Mouse (Mus musculus) neural tube, embryonic 14.5 days (tissue): ENCODE results near the gene Phip. TPM values are rescaled to one million over a fixed set of nuclear protein-coding genes. Genes with fewer than 3 reads are reported as not detected.

Experiments
- ATAC-seq: fragments of 200-750 bp; cut with Nextera tagmentation; 2 replicates; pipeline ENCODE4 v1.8.0; 2017; ENCODE audit warnings: low read depth, mild to moderate bottlenecking, moderate TSS enrichment, moderate library complexity
- H3K27ac ChIP-seq: fragments of 300-500 bp; sonication (generic); 2 replicates; pipeline ENCODE4 v1.5.1; 2014; ENCODE audit warnings: low read depth, mild to moderate bottlenecking, control low read depth, low read length, moderate library complexity, mixed read lengths
- H3K27me3 ChIP-seq: fragments of 300-500 bp; sonication (generic); 2 replicates; pipeline ENCODE4 v1.6.1; 2014; ENCODE audit warnings: low read length; ENCODE audit not compliant: control insufficient read depth, insufficient read depth
- H3K36me3 ChIP-seq: fragments of 300-500 bp; sonication (generic); 2 replicates; pipeline ENCODE4 v1.6.1; 2014; ENCODE audit warnings: low read length, mixed read lengths; ENCODE audit not compliant: control insufficient read depth, insufficient read depth
- H3K4me1 ChIP-seq: fragments of 300-500 bp; sonication (generic); 2 replicates; pipeline ENCODE4 v1.6.1; 2014; ENCODE audit warnings: low read length; ENCODE audit not compliant: control insufficient read depth, insufficient read depth
- H3K4me2 ChIP-seq: fragments of 300-500 bp; sonication (generic); 2 replicates; pipeline ENCODE4 v1.6.1; 2014; ENCODE audit warnings: mild to moderate bottlenecking, low read depth, low read length, control low read depth
- H3K4me3 ChIP-seq: fragments of 300-500 bp; sonication (generic); 2 replicates; pipeline ENCODE4 v1.5.1; 2014; ENCODE audit warnings: low read depth, low read length, control low read depth, mixed read lengths
- H3K9ac ChIP-seq: fragments of 300-500 bp; sonication (generic); replicated peaks from 2 replicates; pipeline ENCODE4 v1.6.1; 2014; ENCODE audit warnings: low read depth, mild to moderate bottlenecking, control low read depth, low read length, mixed read lengths
- H3K9me3 ChIP-seq: fragments of 300-500 bp; sonication (generic); 2 replicates; pipeline ENCODE4 v1.6.1; 2016; ENCODE audit warnings: low read length; ENCODE audit not compliant: control insufficient read depth
- WGBS: fragments of 180-500 bp; shearing (Covaris S2); extraction: QIAGEN DNeasy Blood & Tissue Kit; methylation state at CpG from one replicate; pipeline ENCODE4 v1.1.7; 2014; 5-methylcytosine and 5-hydroxymethylcytosine counted together
- polyA plus RNA-seq: library from polyadenylated mRNA; unstranded; fragments of >200 nt; fragmentation: Nextera tagmentation; extraction: Ambion mirVana; gene quantifications from 2 replicates; pipeline ENCODE4 v1.2.1, GENCODE M21; 2014

Gene Phip
- polyA plus RNA-seq, 1 experiment from 2014 or later: 85.3 TPM

GRCm38 (mm10) chr9:82907246-82907645 is 68.1 kb downstream of the Phip start:
- no peak for ATAC-seq
- WGBS: 96% methylated on average over 7 of the region's 7 CpGs
- no peak overlapping the region for H3K4me2 ChIP-seq
- H3K4me1 ChIP-seq: no peaks in the 10 kb centered on the region
- no peak overlapping the region for H3K4me3 ChIP-seq
- H3K27me3 ChIP-seq: no peaks in the 10 kb centered on the region
- peaks cover 31% of the 10 kb centered on the region for H3K36me3 ChIP-seq
- no peaks in the 10 kb centered on the region for H3K9me3 ChIP-seq
- H3K9ac ChIP-seq: no peak overlapping the region
- H3K27ac ChIP-seq: no peak overlapping the region

- no peaks in the 10 kb centered on the region for H3K4me1 ChIP-seq
- H3K27ac ChIP-seq: no peak overlapping the region
- H3K36me3 ChIP-seq: peaks cover 35% of the 10 kb centered on the region
- no peak overlapping the region for H3K4me2 ChIP-seq
- no peaks in the 10 kb centered on the region for H3K27me3 ChIP-seq
- ATAC-seq: no peak
- H3K4me3 ChIP-seq: no peak overlapping the region
- no peaks in the 10 kb centered on the region for H3K9me3 ChIP-seq
- H3K9ac ChIP-seq: no peak overlapping the region
Measured at GRCm38 (mm10) chr9:82888645-82889044, 86.7 kb downstream of the Phip start.

GRCm38 (mm10) chr9:82884177-82884576 is 91.1 kb downstream of the Phip start:
- no peak overlapping the region for H3K9ac ChIP-seq
- H3K27me3 ChIP-seq: no peaks in the 10 kb centered on the region
- no peaks in the 10 kb centered on the region for H3K4me1 ChIP-seq
- no peak overlapping the region for H3K27ac ChIP-seq
- H3K9me3 ChIP-seq: no peaks in the 10 kb centered on the region
- peaks cover 50% of the 10 kb centered on the region for H3K36me3 ChIP-seq
- no peak overlapping the region for H3K4me3 ChIP-seq
- ATAC-seq: no peak
- H3K4me2 ChIP-seq: no peak overlapping the region

DNA sequence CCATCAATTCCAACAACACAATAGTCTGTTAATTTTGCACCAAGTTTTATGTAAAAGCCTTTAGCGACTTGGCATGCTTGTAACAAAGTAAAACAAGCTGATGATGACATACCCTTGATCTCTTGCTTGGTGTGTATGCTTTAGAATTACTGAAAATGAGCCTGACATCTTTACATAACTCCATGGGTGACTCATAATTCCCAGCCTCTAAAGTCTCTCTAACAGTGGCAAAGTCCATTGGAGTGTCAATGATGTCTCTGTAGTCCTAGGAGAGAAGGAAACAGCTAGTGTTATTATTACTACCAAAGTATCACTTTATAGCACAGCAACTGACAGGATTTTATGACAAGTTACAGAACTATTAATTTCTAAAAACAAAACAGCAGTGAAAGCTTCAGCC is 98.2 kb downstream of the Phip start:
- Histone ChIP-seq H3K9me3 (no peaks in the 10 kb centered on the region), H3K4me2 (no peak overlapping the region), H3K36me3 (peaks cover 51% of the 10 kb centered on the region), H3K4me3 (no peak overlapping the region), H3K27me3 (no peaks in the 10 kb centered on the region), H3K4me1 (no peaks in the 10 kb centered on the region), H3K9ac (no peak overlapping the region), H3K27ac (no peak overlapping the region)
- 90% methylated on average over 1 of the region's 1 CpGs for WGBS
- no peak for ATAC-seq

DNA sequence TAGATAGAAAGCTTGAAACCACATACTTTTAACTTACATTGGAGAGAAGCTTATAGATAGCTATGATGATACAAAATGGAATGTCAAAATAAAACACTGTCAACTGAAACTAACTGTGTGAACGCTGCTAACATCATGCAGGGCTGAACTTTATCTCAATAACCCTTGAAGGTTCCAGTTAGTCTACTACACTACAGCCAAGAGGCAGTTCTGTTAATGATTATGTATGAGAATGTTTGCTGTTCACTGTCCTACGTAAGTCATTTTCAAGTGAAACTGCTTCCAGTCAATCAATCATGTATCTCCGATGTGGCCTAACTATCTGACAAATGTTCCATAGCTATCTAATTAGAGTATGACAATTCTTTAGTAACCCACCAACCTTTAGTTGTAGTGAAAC is 107.6 kb downstream of the Phip start:
- ATAC-seq: no peak
- no peak overlapping the region for H3K4me3 ChIP-seq
- peaks cover 14% of the 10 kb centered on the region; the same call in 1 of the 2 replicates for H3K36me3 ChIP-seq
- H3K4me1 ChIP-seq: no peaks in the 10 kb centered on the region
- H3K27me3 ChIP-seq: no peaks in the 10 kb centered on the region
- WGBS: 77% methylated on average over 3 of the region's 3 CpGs
- H3K4me2 ChIP-seq: no peak overlapping the region
- H3K9ac ChIP-seq: no peak overlapping the region
- H3K9me3 ChIP-seq: no peaks in the 10 kb centered on the region
- H3K27ac ChIP-seq: no peak overlapping the region

- Histone ChIP-seq H3K9me3 (no peaks in the 10 kb centered on the region), H3K27ac (no peak overlapping the region), H3K27me3 (no peaks in the 10 kb centered on the region), H3K4me1 (no peaks in the 10 kb centered on the region), H3K4me3 (no peak overlapping the region), H3K9ac (no peak overlapping the region), H3K4me2 (no peak overlapping the region), H3K36me3 (peaks cover 8% of the 10 kb centered on the region; the same call in 1 of the 2 replicates)
- no peak for ATAC-seq
- 76% methylated on average over 1 of the region's 1 CpGs for WGBS
Measured at GRCm38 (mm10) chr9:82866121-82866520, 109.2 kb downstream of the Phip start.

DNA sequence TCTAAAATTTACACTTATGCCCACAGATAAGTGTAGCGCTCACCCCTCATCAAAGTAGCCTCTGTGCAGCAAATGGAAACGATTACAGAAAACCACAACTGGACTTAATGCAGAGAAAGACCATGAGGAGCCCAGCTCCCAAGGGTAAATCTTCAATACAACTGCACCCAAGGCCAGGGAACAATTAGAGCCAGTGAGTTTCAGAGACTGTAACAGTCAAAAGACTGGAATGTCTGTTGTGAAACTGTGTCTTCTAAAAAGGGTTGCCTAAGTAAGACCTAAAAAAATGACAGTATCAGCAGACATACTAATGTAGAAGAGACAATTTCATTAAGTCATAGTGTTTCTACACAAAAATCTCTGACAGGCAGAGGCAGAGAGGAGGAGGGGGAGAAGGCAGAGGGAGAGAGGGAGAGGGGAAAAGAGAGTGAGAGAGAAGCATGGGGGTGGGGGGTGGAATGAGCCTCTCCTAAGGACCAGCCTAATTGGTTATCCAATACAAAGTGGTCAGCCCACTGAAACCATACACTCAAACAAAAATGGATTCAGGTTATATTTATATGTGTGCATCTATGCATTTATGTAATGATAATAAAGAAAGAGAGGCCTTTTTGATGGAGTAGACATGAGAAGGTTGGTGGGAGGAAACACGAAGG is 113.4 kb downstream of the Phip start:
- ATAC-seq: no peak
- H3K9me3 ChIP-seq: no peaks in the 10 kb centered on the region
- H3K4me1 ChIP-seq: no peaks in the 10 kb centered on the region
- no peaks in the 10 kb centered on the region for H3K36me3 ChIP-seq
- no peak overlapping the region for H3K4me2 ChIP-seq
- no peak overlapping the region for H3K27ac ChIP-seq
- no peaks in the 10 kb centered on the region for H3K27me3 ChIP-seq
- H3K9ac ChIP-seq: no peak overlapping the region
- 95% methylated on average over 3 of the region's 3 CpGs for WGBS
- H3K4me3 ChIP-seq: no peak overlapping the region

DNA sequence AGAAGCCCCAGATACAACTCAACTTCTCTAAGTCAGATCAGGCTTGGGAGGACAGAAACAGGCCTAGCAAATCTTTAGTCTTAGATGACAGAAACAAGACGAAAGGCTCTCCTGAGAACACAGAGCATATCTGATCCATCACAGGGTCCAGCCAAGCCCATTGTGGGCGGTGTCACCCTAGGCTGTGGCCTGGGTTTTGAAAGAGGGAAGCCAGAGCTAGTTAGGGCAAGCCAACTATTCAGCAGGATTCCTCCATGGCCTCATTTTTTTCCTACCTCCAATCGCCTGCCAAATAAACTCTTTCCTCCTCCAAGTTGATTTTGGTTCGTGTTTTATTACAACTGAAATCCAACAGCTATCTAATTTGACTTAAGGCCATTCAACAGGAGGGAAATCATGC is 114.0 kb downstream of the Phip start:
- no peak overlapping the region for H3K4me3 ChIP-seq
- ATAC-seq: no peak
- 90% methylated on average over 4 of the region's 4 CpGs for WGBS
- H3K9ac ChIP-seq: no peak overlapping the region
- H3K27ac ChIP-seq: no peak overlapping the region
- no peaks in the 10 kb centered on the region for H3K9me3 ChIP-seq
- no peaks in the 10 kb centered on the region for H3K27me3 ChIP-seq
- H3K36me3 ChIP-seq: no peaks in the 10 kb centered on the region
- no peak overlapping the region for H3K4me2 ChIP-seq
- no peaks in the 10 kb centered on the region for H3K4me1 ChIP-seq

DNA sequence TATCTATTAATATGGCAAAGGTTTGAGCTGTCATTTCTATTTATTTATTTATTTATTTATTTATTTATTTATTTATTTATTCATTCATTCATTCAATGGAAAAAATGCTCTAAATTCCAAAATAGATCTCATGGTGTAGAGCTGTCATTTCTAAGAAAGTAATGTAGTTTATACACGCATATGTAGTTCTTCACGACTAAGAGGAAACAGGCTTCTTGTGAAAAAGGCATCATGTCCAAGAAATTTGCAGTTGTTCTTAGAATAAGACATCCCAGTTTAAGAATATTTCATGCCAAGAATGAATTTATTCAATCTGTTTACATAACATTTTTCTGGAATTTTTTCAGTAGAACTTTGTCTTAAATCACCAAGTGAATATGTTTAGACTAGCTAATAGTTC is 114.5 kb downstream of the Phip start:
- Histone ChIP-seq H3K4me3 (no peak overlapping the region), H3K9me3 (no peaks in the 10 kb centered on the region), H3K36me3 (no peaks in the 10 kb centered on the region), H3K4me1 (no peaks in the 10 kb centered on the region), H3K9ac (no peak overlapping the region), H3K27ac (no peak overlapping the region), H3K27me3 (no peaks in the 10 kb centered on the region), H3K4me2 (no peak overlapping the region)
- WGBS: over 99% methylated on average over 2 of the region's 2 CpGs
- no peak for ATAC-seq
